Mouse (Mus musculus): ENCODE data around the gene Camta1.

DNA sequence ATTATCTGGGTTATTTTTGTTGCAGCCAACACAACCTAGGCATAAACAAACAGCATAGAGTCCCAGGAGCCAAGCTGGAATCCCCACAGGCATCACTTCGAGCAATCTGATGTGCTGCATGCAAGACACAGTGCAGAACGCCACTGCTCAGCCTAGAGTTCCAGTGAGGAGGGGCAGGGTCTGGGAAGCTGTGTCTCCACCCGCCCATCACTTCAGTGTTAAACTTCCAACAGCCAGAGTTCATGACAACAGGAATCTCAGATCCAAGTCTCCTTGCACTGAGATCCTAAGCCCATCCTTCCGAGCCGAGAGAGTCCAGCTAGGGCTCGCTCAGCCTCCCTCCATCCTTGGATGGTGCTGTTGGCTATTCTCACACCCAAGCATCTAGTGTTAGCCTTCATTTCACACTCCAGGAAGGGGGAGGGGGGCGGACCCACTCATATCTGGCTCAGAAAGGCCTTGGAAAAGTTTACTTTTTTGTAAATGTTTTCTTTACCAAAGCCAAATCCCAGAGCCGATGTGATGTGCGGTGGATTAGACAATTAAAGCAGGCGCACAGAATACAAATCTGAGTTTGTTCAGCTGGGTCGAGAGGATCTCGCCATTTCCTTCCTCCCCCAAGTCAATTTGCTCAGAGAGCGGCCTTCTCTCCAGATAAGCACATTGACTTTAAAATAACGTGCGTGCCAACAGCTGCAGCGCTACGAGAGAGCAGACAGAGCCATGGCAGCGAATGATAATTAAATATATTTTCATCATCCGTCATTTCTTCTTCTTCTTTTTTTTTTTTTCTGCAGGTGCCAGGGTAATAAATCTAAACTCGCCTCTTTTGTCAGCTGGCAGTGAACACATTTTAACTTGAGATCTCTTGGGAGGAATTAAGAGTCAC is 120.2 kb downstream of the Camta1 start:
- TF ChIP-seq CTCF (IDR thresholded peaks at IDR 0.05; ENCODE audit: low read depth) (no peak), EP300 (IDR thresholded peaks at IDR 0.05; ENCODE audit: low read depth) (peak; percentile 90)
